Mouse (Mus musculus) liver, embryonic 14.5 days (tissue): ENCODE results near the gene Zfp219. TPM values are rescaled to one million over a fixed set of nuclear protein-coding genes. Genes with fewer than 3 reads are reported as not detected.

Source experiments
- ATAC-seq: fragments of 200-750 bp; cut with Nextera tagmentation; 2 replicates; pipeline ENCODE4 v1.8.0; 2017; ENCODE audit warnings: moderate number of reproducible peaks, mild to moderate bottlenecking, moderate library complexity; ENCODE audit not compliant: insufficient read depth
- DNase-seq, 3 experiments: peaks; one replicate each; pipeline ENCODE4 v3.0.0-alpha.2; 2012 to 2013; ENCODE audit warnings: low read depth in 3 of 3, low spot score in 3 of 3
- H3K27ac ChIP-seq: fragments of 300-500 bp; sonication (generic); 2 replicates; pipeline ENCODE4 v1.5.1; 2014; ENCODE audit warnings: moderate library complexity, mild to moderate bottlenecking, control low read depth, inconsistent platforms
- H3K27me3 ChIP-seq: fragments of 300-500 bp; sonication (generic); 2 replicates; pipeline ENCODE4 v1.6.1; 2014; ENCODE audit warnings: mild to moderate bottlenecking, low read length, moderate library complexity; ENCODE audit not compliant: control insufficient read depth, insufficient read depth
- H3K36me3 ChIP-seq: fragments of 300-500 bp; sonication (generic); replicated peaks from 2 replicates; pipeline ENCODE4 v1.6.1; 2014; ENCODE audit warnings: low read depth; ENCODE audit not compliant: control insufficient read depth, insufficient read depth
- H3K4me1 ChIP-seq, 2 experiments: fragments of 200-500 bp in 1 of 2; fragments of 300-500 bp in 1 of 2; sonication (generic) in 1 of 2; replicated peaks; 2 replicates each; pipeline ENCODE4 v1.6.1; 2012 to 2014; ENCODE audit warnings: antibody characterized with exemption in 1 of 2, inconsistent platforms in 1 of 2, low read length in 1 of 2; ENCODE audit not compliant: control insufficient read depth in 2 of 2, insufficient read depth in 2 of 2
- H3K4me2 ChIP-seq: fragments of 300-500 bp; sonication (generic); 2 replicates; pipeline ENCODE4 v1.6.1; 2014; ENCODE audit warnings: low read depth, mild to moderate bottlenecking, control low read depth, moderate library complexity
- H3K4me3 ChIP-seq, 2 experiments: fragments of 200-500 bp in 1 of 2; fragments of 300-500 bp in 1 of 2; sonication (generic) in 1 of 2; 2 replicates each; pipeline ENCODE4 v1.5.1; 2012 to 2014; ENCODE audit warnings: low read depth in 2 of 2, low read length in 2 of 2, mild to moderate bottlenecking in 2 of 2, control low read depth in 1 of 2, inconsistent platforms in 1 of 2, moderate library complexity in 1 of 2; ENCODE audit not compliant: insufficient read depth in 1 of 2
- H3K9ac ChIP-seq: fragments of 300-500 bp; sonication (generic); replicated peaks from 2 replicates; pipeline ENCODE4 v1.6.1; 2014; ENCODE audit warnings: mild to moderate bottlenecking, control low read depth, moderate library complexity
- H3K9me3 ChIP-seq: fragments of 300-500 bp; sonication (generic); 2 replicates; pipeline ENCODE4 v1.6.1; 2016; ENCODE audit warnings: low read length, mixed read lengths; ENCODE audit not compliant: control insufficient read depth
- CTCF ChIP-seq: IDR thresholded peaks from 2 replicates; pipeline ENCODE4 v1.5.1; 2016; ENCODE audit warnings: antibody characterized with exemption, low read depth, control low read depth
- EP300 ChIP-seq: IDR thresholded peaks from 2 replicates; pipeline ENCODE4 v1.6.1; 2016; ENCODE audit warnings: antibody characterized with exemption, low read depth
- WGBS: fragments of 180-500 bp; shearing (Covaris S2); extraction: QIAGEN DNeasy Blood & Tissue Kit; methylation state at CpG from one replicate; pipeline ENCODE4 v1.1.7; 2014; ENCODE audit not compliant: insufficient replicate concordance; 5-methylcytosine and 5-hydroxymethylcytosine counted together
- polyA plus RNA-seq, 2 experiments: library from polyadenylated mRNA; depleted of rRNA in 1 of 2; stranded (reverse) in 1 of 2; unstranded in 1 of 2; fragments of >200 nt; fragmentation: Nextera tagmentation in 1 of 2; extraction: Ambion mirVana in 1 of 2; gene quantifications; 2 replicates each; pipeline versions ENCODE4 v1.2.1 to v1.2.3; 2012 to 2014

Zfp219 gene
- polyA plus RNA-seq, 2 experiments, result 7.4 to 9.7 TPM

DNA sequence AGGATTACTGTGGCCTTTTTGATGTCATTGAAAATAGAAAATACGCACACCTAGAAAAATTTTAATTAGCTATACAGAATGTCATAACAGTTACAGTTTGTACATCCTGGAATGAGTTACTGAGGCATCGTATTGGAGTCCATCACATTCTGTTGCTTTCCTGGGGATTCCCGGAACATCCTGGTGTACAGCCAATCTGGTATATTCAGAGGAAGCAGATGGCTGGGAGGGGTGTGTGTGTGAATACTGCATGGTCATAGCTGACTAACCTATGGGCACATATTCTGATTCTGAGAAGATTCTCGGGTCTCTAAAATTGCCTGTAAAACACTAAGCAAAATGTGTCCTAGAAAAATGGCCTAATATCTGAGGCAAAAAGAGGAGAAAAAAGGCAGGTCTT lies 8.4 kb downstream of the Zfp219 start:
- H3K4me1 ChIP-seq, result peaks cover 13 to 15% of the 10 kb centered on the region in 2 experiments
- H3K36me3 ChIP-seq, result no peaks in the 10 kb centered on the region; the same call in 1 of the 2 replicates
- no peak overlapping the region for H3K4me2 ChIP-seq
- WGBS, result 74% methylated on average over 4 of the region's 4 CpGs
- H3K9me3 ChIP-seq, result no peaks in the 10 kb centered on the region
- H3K4me3 ChIP-seq, result no peak overlapping the region
- ATAC-seq (no peak), DNase-seq (no peak)
- no peaks in the 10 kb centered on the region for H3K27me3 ChIP-seq
- H3K27ac ChIP-seq, result no peak overlapping the region
- TF ChIP-seq CTCF, result no peak
- no peak for TF ChIP-seq EP300
- no peak overlapping the region for H3K9ac ChIP-seq

DNA sequence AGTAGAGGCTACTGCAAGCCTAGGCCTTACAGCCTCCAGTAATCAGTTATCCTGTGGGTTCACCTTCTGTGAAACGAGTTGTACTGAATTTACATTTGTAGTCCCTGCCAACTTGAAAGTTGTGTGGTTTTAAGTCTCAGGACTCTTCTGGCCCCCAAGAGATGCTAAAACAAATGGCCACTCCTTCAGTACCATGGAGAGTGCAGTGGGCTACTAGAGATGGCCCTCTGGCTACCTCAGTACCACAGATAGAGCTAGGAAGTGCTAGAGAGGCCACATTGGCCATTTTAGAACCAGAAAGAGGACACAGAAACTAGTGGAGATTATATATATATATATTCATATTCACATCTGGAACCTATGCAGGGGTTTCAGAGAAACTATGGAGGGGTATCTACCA lies 8.8 kb downstream of the Zfp219 start:
- ATAC-seq (no peak), DNase-seq (no peak)
- Histone ChIP-seq H3K9me3 (no peaks in the 10 kb centered on the region), H3K36me3 (peaks cover under 1% of the 10 kb centered on the region; the same call in 1 of the 2 replicates), H3K27me3 (no peaks in the 10 kb centered on the region), H3K27ac (no peak overlapping the region), H3K4me2 (no peak overlapping the region), H3K4me3 (no peak overlapping the region), H3K9ac (no peak overlapping the region), H3K4me1 (peaks cover 12 to 15% of the 10 kb centered on the region in 2 experiments)
- TF ChIP-seq EP300 (no peak), CTCF (no peak)
- WGBS, result 70% methylated on average over 1 of the region's 1 CpGs

DNA sequence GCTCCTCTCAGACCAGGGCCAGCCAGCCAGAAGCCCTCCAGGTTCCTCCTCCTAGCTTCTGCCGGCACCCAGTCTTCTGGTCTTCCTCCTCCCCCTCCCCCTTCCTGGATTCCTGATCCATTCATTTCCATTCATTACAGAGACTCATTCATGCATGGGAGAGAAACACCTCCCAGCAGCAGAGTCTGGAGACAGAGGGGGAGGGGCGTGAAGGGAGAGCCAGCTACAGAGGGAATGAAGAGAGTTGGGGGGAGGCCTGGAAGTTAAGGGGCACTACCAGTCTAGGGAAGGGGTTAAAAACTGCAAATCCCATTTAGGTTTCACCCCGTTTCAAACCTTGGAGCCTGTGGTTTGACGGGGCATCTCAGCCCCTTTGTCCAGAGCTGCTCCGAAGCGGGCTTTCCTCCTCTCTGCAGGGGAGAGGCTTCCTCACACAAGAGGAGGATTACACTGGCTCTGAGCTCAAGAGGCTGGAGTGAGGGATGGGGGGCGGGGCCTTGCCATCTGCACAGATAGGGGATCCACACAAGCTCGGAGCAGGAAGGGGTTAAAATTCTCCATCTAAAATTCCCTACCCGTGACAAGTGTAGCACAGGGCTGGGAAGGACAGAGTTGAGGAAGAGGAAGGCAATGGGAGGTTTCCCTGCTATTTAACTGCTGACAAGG lies 10.0 kb downstream of the Zfp219 start:
- peaks cover 6% of the 10 kb centered on the region in 2 experiments for H3K4me1 ChIP-seq
- DNase-seq, result no peak
- no peak overlapping the region for H3K4me2 ChIP-seq
- H3K36me3 ChIP-seq, result peaks cover 2% of the 10 kb centered on the region; the same call in 1 of the 2 replicates
- no peak for ATAC-seq
- H3K9ac ChIP-seq, result no peak overlapping the region
- no peaks in the 10 kb centered on the region for H3K9me3 ChIP-seq
- TF ChIP-seq EP300 (no peak), CTCF (no peak)
- H3K27me3 ChIP-seq, result no peaks in the 10 kb centered on the region
- WGBS, result 42% methylated on average over 9 of the region's 9 CpGs
- H3K27ac ChIP-seq, result no peak overlapping the region
- H3K4me3 ChIP-seq, result no peak overlapping the region

DNA sequence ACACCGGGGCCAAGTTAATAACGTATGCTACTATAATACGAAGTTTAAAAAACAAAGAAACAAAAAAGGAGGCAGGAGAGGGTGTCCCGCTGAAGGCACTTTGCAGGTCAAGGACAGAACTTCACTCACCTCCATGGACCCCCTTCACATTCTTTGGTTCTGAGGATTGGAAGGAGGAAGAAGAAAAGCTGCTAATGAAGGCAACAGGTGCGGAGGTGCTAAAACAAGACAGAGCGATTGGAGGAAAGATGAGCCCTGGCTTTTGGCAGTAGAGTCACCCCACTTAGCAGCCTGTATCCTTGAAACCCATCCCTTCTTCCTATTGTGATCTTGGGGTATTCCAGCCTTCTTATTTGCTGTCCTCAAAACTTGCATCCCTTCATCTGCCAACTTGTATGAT lies 10.7 kb downstream of the Zfp219 start:
- H3K36me3 ChIP-seq, result peaks cover 2% of the 10 kb centered on the region; the same call in 1 of the 2 replicates
- no peak for TF ChIP-seq CTCF
- TF ChIP-seq EP300, result no peak
- WGBS, result 80% methylated on average over 6 of the region's 6 CpGs

DNA sequence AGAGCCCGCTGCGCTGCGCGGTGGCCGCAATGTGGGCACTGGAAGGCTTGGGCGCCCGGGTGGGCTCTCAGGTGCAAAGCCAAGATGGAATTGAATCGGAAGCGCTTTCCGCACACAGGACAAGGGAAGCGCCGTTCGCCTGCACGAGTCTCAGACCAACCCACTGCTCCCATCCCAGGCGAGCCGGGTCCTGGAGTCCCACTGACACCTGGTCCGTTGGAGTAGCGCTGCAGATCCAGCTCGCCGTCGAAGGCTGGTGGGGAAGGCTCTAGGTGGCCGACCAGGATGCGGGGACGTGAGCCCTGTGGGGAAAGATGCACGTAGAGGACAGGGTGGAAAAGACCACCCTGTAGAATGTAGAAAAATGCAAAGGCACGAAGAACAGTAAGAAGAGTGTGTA lies 11.2 kb downstream of the Zfp219 start:
- Histone ChIP-seq H3K27me3 (no peaks in the 10 kb centered on the region), H3K4me2 (no peak overlapping the region)

More for the DNA sequence above, 10.7 kb downstream of the Zfp219 start:
- no peak overlapping the region for H3K4me3 ChIP-seq
- no peaks in the 10 kb centered on the region for H3K27me3 ChIP-seq
- no peak overlapping the region for H3K9ac ChIP-seq
- no peak overlapping the region for H3K27ac ChIP-seq
- ATAC-seq (no peak), DNase-seq (no peak)
- H3K4me2 ChIP-seq, result no peak overlapping the region
- H3K4me1 ChIP-seq, result no peaks in the 10 kb centered on the region
- H3K9me3 ChIP-seq, result no peaks in the 10 kb centered on the region

More for the DNA sequence above, 11.2 kb downstream of the Zfp219 start:
- WGBS, result 70% methylated on average over 26 of the region's 26 CpGs
- ATAC-seq (no peak), DNase-seq (no peak)
- Histone ChIP-seq H3K4me1 (no peaks in the 10 kb centered on the region), H3K36me3 (peaks cover 2% of the 10 kb centered on the region; the same call in 1 of the 2 replicates), H3K9ac (no peak overlapping the region), H3K27ac (no peak overlapping the region), H3K9me3 (no peaks in the 10 kb centered on the region), H3K4me3 (no peak overlapping the region)
- TF ChIP-seq CTCF, result no peak
- no peak for TF ChIP-seq EP300
